In genomic region chr6:73428618-73429336, GRCm38 (mm10) we compare ENCODE assay signal across 9 mouse cellular contexts. TPM values are rescaled to one million over a fixed set of nuclear protein-coding genes. Genes with fewer than 3 reads are reported as not detected.
DNase-seq lines count a peak whose midpoint lies in the region; ATAC-seq lines count a peak whose summit lies in the region.
"Had no signal": no experiment of that assay in that cellular context is flagged by ENCODE, and none has a peak within 500 bp of the region (broad histone marks: within the 10 kb centered on the region; RNA-seq: fewer than 3 reads in every experiment).

No protein-coding gene starts in this region.

- peaks cover 6% of the 10 kb centered on the region; the same call in 1 of the 2 replicates for H3K4me1 ChIP-seq in neural tube, embryonic 12.5 days
- peaks cover 9% of the 10 kb centered on the region; the same call in 1 of the 2 replicates for H3K4me1 ChIP-seq in embryonic facial prominence, embryonic 12.5 days
- H3K4me1 ChIP-seq in hindbrain, embryonic 15.5 days (replicated peaks): peaks cover 10% of the 10 kb centered on the region

- H3K4me3 ChIP-seq in neural tube, embryonic 12.5 days: no peak overlapping the region
- H3K4me3 ChIP-seq in embryonic facial prominence, embryonic 12.5 days: no peak overlapping the region
- H3K4me3 ChIP-seq in hindbrain, embryonic 15.5 days: no peak overlapping the region

- no peak for ATAC-seq in neural tube, embryonic 12.5 days (ENCODE audit: low FRiP score, low read depth)
- ATAC-seq in embryonic facial prominence, embryonic 12.5 days (ENCODE audit: insufficient number of reproducible peaks, insufficient read depth, low FRiP score, low TSS enrichment): no peak
- peak; percentile 51; the same call in 1 of the 2 replicates for ATAC-seq in hindbrain, embryonic 15.5 days (ENCODE audit: low FRiP score, low read depth)

- no peak overlapping the region for H3K9ac ChIP-seq in neural tube, embryonic 12.5 days
- H3K9ac ChIP-seq in embryonic facial prominence, embryonic 12.5 days: no peak overlapping the region
- H3K9ac ChIP-seq in hindbrain, embryonic 15.5 days: no peak overlapping the region

- H3K9me3 ChIP-seq in neural tube, embryonic 12.5 days: no peaks in the 10 kb centered on the region
- H3K9me3 ChIP-seq in embryonic facial prominence, embryonic 12.5 days: no peaks in the 10 kb centered on the region
- H3K9me3 ChIP-seq in hindbrain, embryonic 15.5 days: no peaks in the 10 kb centered on the region

- no peak for DNase-seq in neural tube, embryonic 10.5 days (ENCODE audit: extremely low spot score, low spot score)
- DNase-seq in retina, postnatal 1 day: peak; percentile 21
- no peak for DNase-seq in gastrocnemius, postnatal 14 days
- DNase-seq in urinary bladder, postnatal 36 days (ENCODE audit: low spot score in 2 of 2): no peak

- 37% methylated on average over 14 of the region's 14 CpGs for WGBS in neural tube, embryonic 12.5 days
- 29% methylated on average over 14 of the region's 14 CpGs for WGBS in embryonic facial prominence, embryonic 12.5 days
- 19% methylated on average over 14 of the region's 14 CpGs for WGBS in hindbrain, embryonic 15.5 days

- H3K27me3 ChIP-seq in neural tube, embryonic 12.5 days (replicated peaks): no peaks in the 10 kb centered on the region
- peaks cover 6% of the 10 kb centered on the region; the same call in 1 of the 2 replicates for H3K27me3 ChIP-seq in embryonic facial prominence, embryonic 12.5 days
- no peaks in the 10 kb centered on the region for H3K27me3 ChIP-seq in hindbrain, embryonic 15.5 days

- H3K27ac ChIP-seq in neural tube, embryonic 12.5 days: no peak overlapping the region
- H3K27ac ChIP-seq in embryonic facial prominence, embryonic 12.5 days: no peak overlapping the region
- no peak overlapping the region for H3K27ac ChIP-seq in hindbrain, embryonic 15.5 days (replicated peaks)

- intact Hi-C loops in gastrocnemius, postnatal 14 days (cut with DNase I; ENCODE audit: low total_unique reads): no loop called here

- H3K4me2 ChIP-seq in neural tube, embryonic 12.5 days (replicated peaks): 0 out of 2 replicates have a peak overlapping the region, but pooled peaks have one; percentile 9
- 0 out of 2 replicates have a peak overlapping the region, but pooled peaks have one; percentile 15 for H3K4me2 ChIP-seq in embryonic facial prominence, embryonic 12.5 days (replicated peaks)
- H3K4me2 ChIP-seq in hindbrain, embryonic 15.5 days: peak overlapping the region; percentile 23

- H3K36me3 ChIP-seq in neural tube, embryonic 12.5 days: no peaks in the 10 kb centered on the region
- H3K36me3 ChIP-seq in embryonic facial prominence, embryonic 12.5 days: no peaks in the 10 kb centered on the region
- H3K36me3 ChIP-seq in hindbrain, embryonic 15.5 days: no peaks in the 10 kb centered on the region

RNA-seq across cellular contexts. Expression of gene 4931417E11Rik, which starts 40.7 kb away (rescaled TPM):
- not detected in 2 replicates for polyA plus RNA-seq in neural tube, embryonic 12.5 days (2016; fragmentation: Nextera tagmentation; extraction: Ambion mirVana)
- not detected in 2 replicates for polyA plus RNA-seq in embryonic facial prominence, embryonic 12.5 days (2016; fragmentation: Nextera tagmentation; extraction: Ambion mirVana)
- not detected in 2 replicates for polyA plus RNA-seq in hindbrain, embryonic 15.5 days (2015; fragmentation: Nextera tagmentation; extraction: Ambion mirVana)
- total RNA-seq in gastrocnemius, postnatal 14 days (2021): not detected
- total RNA-seq: left cerebral cortex, adult 18-20 months had no signal
- polyA plus RNA-seq: heart, postnatal 0 days had no signal
